Mouse (Mus musculus): Measurements from ENCODE around the gene Isg15.

GRCm38 (mm10) chr4:156154771-156155170 lies 45.8 kb downstream of the Isg15 start:
- no peak for TF ChIP-seq POLR2A (IDR thresholded peaks at IDR 0.05; ENCODE audit: extremely low read depth, insufficient read depth, low read length)
- TF ChIP-seq CTCF (IDR thresholded peaks at IDR 0.05; ENCODE audit: extremely low read depth, insufficient read depth, low read length) = no peak

Data from cortical plate, adult 2 months (tissue).